Mouse (Mus musculus) E14TG2a.4 (cell line): Measurements from ENCODE around the gene Ermard.

Experiments used
- CTCF ChIP-seq: conservative IDR thresholded peaks from 2 replicates; pipeline ENCODE4 v1.5.1; 2014; ENCODE audit warnings: low read length
- NANOG ChIP-seq: IDR thresholded peaks from 2 replicates; pipeline ENCODE4 v1.6.1; 2014; ENCODE audit warnings: borderline replicate concordance, low read length, mixed read lengths
- POU5F1 ChIP-seq: IDR thresholded peaks from 2 replicates; pipeline ENCODE4 v1.6.1; 2014; ENCODE audit warnings: low read length, borderline replicate concordance

DNA sequence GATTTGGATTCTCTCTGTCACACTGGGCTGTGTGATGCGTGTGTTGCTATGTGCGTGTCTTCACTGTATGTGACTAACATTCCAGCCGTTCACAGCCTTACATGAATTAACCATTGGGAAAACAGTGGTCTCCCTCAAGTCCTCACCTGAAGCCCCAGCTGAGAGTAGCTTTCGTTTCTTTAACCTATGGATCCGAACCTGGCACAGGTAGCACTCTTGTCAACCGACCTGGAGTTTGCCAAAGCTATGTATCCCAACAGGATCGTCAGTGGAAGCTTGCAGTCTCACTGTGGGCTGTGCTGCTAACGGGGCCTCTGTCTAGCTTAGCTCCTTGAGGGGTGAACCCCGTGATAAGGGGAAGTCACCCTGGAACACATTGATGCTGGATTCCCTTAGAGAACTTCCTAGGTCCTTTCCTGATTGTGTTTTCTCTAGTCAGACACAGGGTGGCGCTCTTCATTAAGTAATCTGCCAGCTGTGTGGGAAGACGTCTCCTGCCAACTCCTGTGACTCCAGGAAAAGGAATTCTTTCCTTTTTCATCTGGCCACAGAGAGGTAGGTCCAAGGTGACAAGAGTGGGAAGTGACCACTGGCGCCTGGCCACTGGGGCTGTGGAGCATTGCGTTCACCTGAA lies 24.5 kb downstream of the Ermard start:
- peak; percentile 47 for TF ChIP-seq CTCF
- TF ChIP-seq POU5F1: no peak
- no peak for TF ChIP-seq NANOG
